Mouse (Mus musculus) layer of hippocampus, adult 9-10 months (tissue): ENCODE data around the gene Fam155a.

Source experiments
- DNase-seq: peaks from one replicate; pipeline ENCODE4 v3.0.0; 2022; ENCODE audit warnings: low spot score

Gene Fam155a

GRCm38 (mm10) chr8:9180686-9181315 lies 590.2 kb downstream of the Fam155a start:
- no peak for DNase-seq

- DNase-seq, result no peak
Measured at GRCm38 (mm10) chr8:9176974-9177373, 594.0 kb downstream of the Fam155a start.

DNA sequence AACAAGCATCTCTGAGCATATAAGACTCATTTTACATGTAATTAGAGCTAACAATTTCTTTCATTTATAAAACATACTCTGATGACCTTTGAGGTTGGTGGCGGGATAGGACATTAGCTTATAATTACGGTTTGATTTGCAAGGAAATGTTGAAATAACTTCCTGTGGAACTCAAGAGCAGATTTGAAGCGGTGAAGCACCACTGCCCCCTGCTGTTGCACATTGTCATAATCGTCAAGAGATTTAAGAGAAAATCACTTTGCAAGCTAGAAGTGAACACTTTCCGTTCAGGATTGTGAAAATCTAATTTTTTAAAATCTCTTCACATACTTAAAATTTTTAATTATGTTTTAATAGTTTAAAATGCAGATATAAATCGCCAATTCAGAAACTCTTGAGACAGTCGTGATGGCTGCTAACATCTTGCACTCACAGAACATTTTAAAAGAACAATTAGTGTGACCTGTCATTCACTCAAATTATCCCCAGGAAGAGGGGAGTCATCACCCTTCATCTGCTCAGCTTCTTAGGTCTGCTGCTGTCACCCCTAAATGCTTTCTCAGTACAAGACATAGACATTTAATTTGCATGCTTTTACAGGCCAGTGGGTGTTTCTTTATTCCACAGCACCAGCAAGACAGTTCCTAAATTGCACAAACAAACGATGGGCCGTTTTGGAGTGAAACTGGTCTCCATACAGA lies 595.9 kb downstream of the Fam155a start:
- peak; percentile 40 for DNase-seq

GRCm38 (mm10) chr8:9171848-9172247 lies 599.1 kb downstream of the Fam155a start:
- DNase-seq, result no peak

GRCm38 (mm10) chr8:9167995-9168394 lies 603.0 kb downstream of the Fam155a start:
- DNase-seq, result no peak

DNA sequence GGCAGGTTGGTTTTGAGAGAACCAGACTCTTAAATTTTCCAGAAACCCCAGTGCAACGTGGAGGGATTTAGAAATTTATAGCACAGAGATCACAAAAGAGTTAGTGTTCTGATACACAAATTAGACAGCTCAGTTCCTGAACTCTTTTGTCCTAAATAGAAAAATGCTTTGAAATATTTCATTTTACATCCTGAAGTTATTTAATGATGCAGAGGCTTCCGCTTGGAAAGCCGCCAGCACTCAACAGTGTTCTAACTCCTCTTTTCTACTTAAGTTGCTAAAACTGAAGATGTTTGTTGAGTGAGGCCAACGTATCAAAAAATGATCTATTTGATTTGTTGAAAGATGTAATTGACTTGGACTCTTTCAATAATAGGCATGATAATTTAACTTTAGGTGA lies 609.4 kb downstream of the Fam155a start:
- no peak for DNase-seq

- DNase-seq, result no peak
Measured at GRCm38 (mm10) chr8:9159322-9159721, 611.6 kb downstream of the Fam155a start.

GRCm38 (mm10) chr8:9158652-9159051 lies 612.3 kb downstream of the Fam155a start:
- no peak for DNase-seq

DNA sequence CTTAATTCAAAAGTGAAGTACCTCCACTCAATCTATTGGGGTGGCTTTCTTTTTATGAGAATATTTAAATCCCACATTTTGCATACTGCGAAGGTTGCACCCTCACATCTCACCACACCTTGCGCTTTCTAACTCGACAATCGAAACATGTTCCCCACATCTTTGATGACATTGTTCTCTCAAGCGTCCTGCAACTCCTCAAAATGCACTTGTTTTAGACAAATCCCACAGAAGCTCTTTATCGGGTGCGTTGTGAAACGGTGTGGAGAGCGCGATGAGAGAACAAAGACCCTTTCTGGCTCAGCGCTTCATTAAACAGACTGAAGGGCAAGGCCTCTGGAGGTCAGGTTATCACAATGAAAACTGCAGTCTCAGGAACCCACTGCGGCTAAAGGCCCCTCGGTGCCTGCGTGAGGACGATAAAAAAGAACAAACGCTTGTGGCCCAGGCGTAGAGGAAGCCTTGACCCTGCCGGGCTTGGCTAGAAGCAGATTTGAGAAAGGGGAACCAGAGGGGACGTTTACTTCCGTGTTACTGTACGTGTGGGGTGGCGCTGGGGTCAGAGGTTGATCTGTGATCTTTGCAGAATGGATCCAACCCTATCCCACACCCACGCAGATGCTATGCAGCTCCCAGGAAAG lies 613.7 kb downstream of the Fam155a start:
- DNase-seq, result no peak
